Mouse (Mus musculus): ENCODE results near the gene Mecp2. TPM values are rescaled to one million over a fixed set of nuclear protein-coding genes. Genes with fewer than 3 reads are reported as not detected.

Mecp2 gene
- polyA plus RNA-seq, 1 experiment = 9.2 TPM

- Histone ChIP-seq H3ac (ENCODE audit: control insufficient read depth, insufficient read length) (no peak overlapping the region), H3K36me3 (ENCODE audit: control insufficient read depth, insufficient read depth) (no peaks in the 10 kb centered on the region), H3K4me2 (ENCODE audit: low read depth) (no peak overlapping the region), H3K79me2 (ENCODE audit: control insufficient read depth, insufficient read depth) (no peaks in the 10 kb centered on the region), H3K4me3 (no peak overlapping the region), H3K27me3 (ENCODE audit: control insufficient read depth, insufficient read depth, insufficient read length) (no peaks in the 10 kb centered on the region)
- no peak for TF ChIP-seq MYOG (IDR thresholded peaks at IDR 0.05; ENCODE audit: control insufficient read depth in 1 of 3, insufficient read depth in 1 of 3, insufficient read length in 2 of 3, low read depth in 2 of 3)
- no peak for TF ChIP-seq CEBPB (IDR thresholded peaks at IDR 0.05; ENCODE audit: insufficient read depth, poor library complexity, severe bottlenecking)
- TF ChIP-seq MAX (IDR thresholded peaks at IDR 0.05; ENCODE audit: low read depth) = no peak
- no peak for TF ChIP-seq POLR2AphosphoS2 (IDR thresholded peaks at IDR 0.05; ENCODE audit: insufficient read length, low read depth)
- TF ChIP-seq USF1 (IDR thresholded peaks at IDR 0.05; ENCODE audit: low read depth) = no peak
- TF ChIP-seq TCF3 (IDR thresholded peaks at IDR 0.05; ENCODE audit: insufficient read length, low read depth) = no peak
- TF ChIP-seq REST (IDR thresholded peaks at IDR 0.05; ENCODE audit: insufficient read depth, insufficient read length) = no peak
- no peak for TF ChIP-seq MYOD1 (IDR thresholded peaks at IDR 0.05; ENCODE audit: control insufficient read depth in 1 of 3, insufficient read length in 2 of 3, low read depth in 2 of 3)
- TF ChIP-seq E2F4 (IDR thresholded peaks at IDR 0.05; ENCODE audit: insufficient read depth) = no peak
- TF ChIP-seq SRF (IDR thresholded peaks at IDR 0.05; ENCODE audit: control insufficient read depth, insufficient read length, low read depth) = no peak
- TF ChIP-seq TCF12 (IDR thresholded peaks at IDR 0.05; ENCODE audit: insufficient read depth, poor library complexity, severe bottlenecking) = no peak
- no peak for TF ChIP-seq POLR2A (IDR thresholded peaks at IDR 0.05; ENCODE audit: insufficient read length, low read depth)
Measured at GRCm38 (mm10) chrX:74095130-74095529, 40.0 kb downstream of the Mecp2 start.

DNA sequence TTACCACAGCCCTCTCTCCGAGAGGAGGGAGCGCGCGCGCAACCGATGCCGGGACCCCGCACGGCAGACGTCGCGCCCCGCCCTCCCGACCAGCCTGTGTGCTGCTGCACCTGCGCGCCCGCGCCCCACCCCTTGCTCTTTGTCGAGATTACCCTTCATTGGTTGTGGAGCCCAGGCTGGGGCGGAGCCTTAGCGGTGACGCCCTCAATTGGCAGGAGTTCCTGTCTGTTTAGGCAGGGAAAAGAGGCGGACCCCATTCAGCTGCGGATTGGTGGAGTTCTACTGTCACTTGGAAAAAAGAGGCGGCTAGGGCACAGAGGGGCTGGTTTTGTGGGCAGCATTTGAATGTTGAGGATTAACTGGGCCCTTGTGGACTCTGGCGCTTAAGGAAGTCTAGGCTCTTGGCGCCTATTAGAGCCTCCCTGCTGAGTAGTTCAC lies 49.5 kb downstream of the Mecp2 start:
- Histone ChIP-seq H3K79me2 (ENCODE audit: control insufficient read depth, insufficient read depth) (peaks cover 42% of the 10 kb centered on the region), H3K4me3 (peak overlapping the region; percentile 44), H3K36me3 (ENCODE audit: control insufficient read depth, insufficient read depth) (no peaks in the 10 kb centered on the region), H3K27me3 (ENCODE audit: control insufficient read depth, insufficient read depth, insufficient read length) (no peaks in the 10 kb centered on the region), H3K4me2 (ENCODE audit: low read depth) (peak overlapping the region; percentile 65), H3ac (ENCODE audit: control insufficient read depth, insufficient read length) (peak overlapping the region; percentile 63)
- no peak for TF ChIP-seq E2F4 (IDR thresholded peaks at IDR 0.05; ENCODE audit: insufficient read depth)
- TF ChIP-seq TCF12 (IDR thresholded peaks at IDR 0.05; ENCODE audit: insufficient read depth, poor library complexity, severe bottlenecking) = no peak
- TF ChIP-seq SRF (IDR thresholded peaks at IDR 0.05; ENCODE audit: control insufficient read depth, insufficient read length, low read depth) = no peak
- TF ChIP-seq MYOG (IDR thresholded peaks at IDR 0.05; ENCODE audit: control insufficient read depth in 1 of 3, insufficient read depth in 1 of 3, insufficient read length in 2 of 3, low read depth in 2 of 3) = peak in 1 of 3 experiments; percentile 33
- TF ChIP-seq CEBPB (IDR thresholded peaks at IDR 0.05; ENCODE audit: insufficient read depth, poor library complexity, severe bottlenecking) = no peak
- peak in 2 of 3 experiments; percentile 6 to 40 for TF ChIP-seq MYOD1 (IDR thresholded peaks at IDR 0.05; ENCODE audit: control insufficient read depth in 1 of 3, insufficient read length in 2 of 3, low read depth in 2 of 3)
- TF ChIP-seq POLR2AphosphoS2 (IDR thresholded peaks at IDR 0.05; ENCODE audit: insufficient read length, low read depth) = no peak
- peak; percentile 10 for TF ChIP-seq POLR2A (IDR thresholded peaks at IDR 0.05; ENCODE audit: insufficient read length, low read depth)
- no peak for TF ChIP-seq TCF3 (IDR thresholded peaks at IDR 0.05; ENCODE audit: insufficient read length, low read depth)

- no peaks in the 10 kb centered on the region for H3K36me3 ChIP-seq (ENCODE audit: control insufficient read depth, insufficient read depth)
- peaks cover 48% of the 10 kb centered on the region for H3K79me2 ChIP-seq (ENCODE audit: control insufficient read depth, insufficient read depth)
- H3K4me2 ChIP-seq (ENCODE audit: low read depth) = peak overlapping the region; percentile 75
Measured at GRCm38 (mm10) chrX:74084946-74085498, 50.1 kb downstream of the Mecp2 start.

GRCm38 (mm10) chrX:74084276-74084837 lies 50.8 kb downstream of the Mecp2 start:
- TF ChIP-seq TCF12 (IDR thresholded peaks at IDR 0.05; ENCODE audit: insufficient read depth, poor library complexity, severe bottlenecking) (no peak), POLR2AphosphoS2 (IDR thresholded peaks at IDR 0.05; ENCODE audit: insufficient read length, low read depth) (no peak), MAX (IDR thresholded peaks at IDR 0.05; ENCODE audit: low read depth) (no peak), TCF3 (IDR thresholded peaks at IDR 0.05; ENCODE audit: insufficient read length, low read depth) (no peak), E2F4 (IDR thresholded peaks at IDR 0.05; ENCODE audit: insufficient read depth) (no peak), POLR2A (IDR thresholded peaks at IDR 0.05; ENCODE audit: insufficient read length, low read depth) (no peak), CEBPB (IDR thresholded peaks at IDR 0.05; ENCODE audit: insufficient read depth, poor library complexity, severe bottlenecking) (no peak), USF1 (IDR thresholded peaks at IDR 0.05; ENCODE audit: low read depth) (no peak), MYOG (IDR thresholded peaks at IDR 0.05; ENCODE audit: control insufficient read depth in 1 of 3, insufficient read depth in 1 of 3, insufficient read length in 2 of 3, low read depth in 2 of 3) (no peak), MYOD1 (IDR thresholded peaks at IDR 0.05; ENCODE audit: control insufficient read depth in 1 of 3, insufficient read length in 2 of 3, low read depth in 2 of 3) (no peak), SRF (IDR thresholded peaks at IDR 0.05; ENCODE audit: control insufficient read depth, insufficient read length, low read depth) (no peak), REST (IDR thresholded peaks at IDR 0.05; ENCODE audit: insufficient read depth, insufficient read length) (no peak)
- Histone ChIP-seq H3K27me3 (ENCODE audit: control insufficient read depth, insufficient read depth, insufficient read length) (no peaks in the 10 kb centered on the region), H3ac (ENCODE audit: control insufficient read depth, insufficient read length) (peak overlapping the region; percentile 63), H3K36me3 (ENCODE audit: control insufficient read depth, insufficient read depth) (no peaks in the 10 kb centered on the region), H3K4me2 (ENCODE audit: low read depth) (peak overlapping the region; percentile 75), H3K4me3 (peak overlapping the region; percentile 44), H3K79me2 (ENCODE audit: control insufficient read depth, insufficient read depth) (peaks cover 54% of the 10 kb centered on the region)

More at GRCm38 (mm10) chrX:74084946-74085498, 50.1 kb downstream of the Mecp2 start:
- peak overlapping the region; percentile 44 for H3K4me3 ChIP-seq
- TF ChIP-seq MYOG (IDR thresholded peaks at IDR 0.05; ENCODE audit: control insufficient read depth in 1 of 3, insufficient read depth in 1 of 3, insufficient read length in 2 of 3, low read depth in 2 of 3) (peak in 1 of 3 experiments; percentile 9), E2F4 (IDR thresholded peaks at IDR 0.05; ENCODE audit: insufficient read depth) (no peak)
- H3ac ChIP-seq (ENCODE audit: control insufficient read depth, insufficient read length) = peak overlapping the region; percentile 63
- H3K27me3 ChIP-seq (ENCODE audit: control insufficient read depth, insufficient read depth, insufficient read length) = no peaks in the 10 kb centered on the region

All from myocyte (in vitro differentiated cells).